Mouse (Mus musculus) neutrophil, adult 5-6 weeks (primary cell): ENCODE results near the gene H2-Aa. TPM values are rescaled to one million over a fixed set of nuclear protein-coding genes. Genes with fewer than 3 reads are reported as not detected.
A peak's percentile ranks its signal among the peaks of the same experiment; 100 is the strongest.

Source experiments
- ATAC-seq: fragments of 151-379, 151-347 bp; 2 replicates; pipeline ENCODE4 v1.8.0; 2017; ENCODE audit warnings: mild to moderate bottlenecking, moderate TSS enrichment; ENCODE audit not compliant: insufficient number of reproducible peaks, poor library complexity, low FRiP score, severe bottlenecking; ENCODE audit errors: extremely low read depth
- total RNA-seq: library from RNA; stranded (forward); fragments of 200-1000 nt; gene quantifications from 2 replicates; pipeline ENCODE4 v1.2.3, GENCODE M21; 2017

Gene H2-Aa
- total RNA-seq, 1 experiment from 2014 or later, result 2,237 TPM

- ATAC-seq, result peak; percentile 54
Measured at GRCm38 (mm10) chr17:34238706-34239105, 48.9 kb downstream of the H2-Aa start, which contains the start of gene H2-Ob. H2-Ob (plus strand) TSS chr17:34238903.

- ATAC-seq, result no peak
Measured at GRCm38 (mm10) chr17:34237741-34238140, 49.9 kb downstream of the H2-Aa start.

GRCm38 (mm10) chr17:34236691-34237090 is 50.9 kb downstream of the H2-Aa start:
- no peak for ATAC-seq

GRCm38 (mm10) chr17:34234926-34235325 is 52.7 kb downstream of the H2-Aa start:
- peak; percentile 84 for ATAC-seq

Other genes starting within 250 kb of the H2-Aa start
- gene Col11a2, start 248.4 kb downstream of the H2-Aa start, total RNA-seq, result 10.4 and 13.0 TPM in 2 replicates
- gene H2-Oa, start 195.5 kb downstream of the H2-Aa start, total RNA-seq, result 119 and 138 TPM in 2 replicates
- gene H2-DMa, start 168.3 kb downstream of the H2-Aa start, total RNA-seq, result 221 and 234 TPM in 2 replicates
- 714 and 721 TPM in 2 replicates for gene Brd2, start 165.2 kb downstream of the H2-Aa start, total RNA-seq
- 699 and 729 TPM in 2 replicates for gene H2-DMb2, start 144.5 kb downstream of the H2-Aa start, total RNA-seq
- 278 and 300 TPM in 2 replicates for gene H2-DMb1, start 134.8 kb downstream of the H2-Aa start, total RNA-seq
- gene Tap1, start 100.3 kb downstream of the H2-Aa start, total RNA-seq, result 221 and 235 TPM in 2 replicates
- 132 and 176 TPM in 2 replicates for gene Psmb9, start 100.1 kb downstream of the H2-Aa start, total RNA-seq
- 312 and 336 TPM in 2 replicates for gene Psmb8, start 90.1 kb downstream of the H2-Aa start, total RNA-seq
- 108 and 112 TPM in 2 replicates for gene Tap2, start 84.3 kb downstream of the H2-Aa start, total RNA-seq
- 965 and 1,002 TPM in 2 replicates for gene H2-Ob, start 48.9 kb downstream of the H2-Aa start, total RNA-seq
- gene H2-Ab1, start 30.1 kb downstream of the H2-Aa start, total RNA-seq, result 2,894 and 2,999 TPM in 2 replicates
- 2,076 and 2,332 TPM in 2 replicates for gene H2-Eb1, start 18.0 kb upstream of the H2-Aa start, total RNA-seq
- gene H2-Eb2, start 37.8 kb upstream of the H2-Aa start, total RNA-seq, result 52.6 and 54.0 TPM in 2 replicates
- 10.9 and 11.9 TPM in 2 replicates for gene Btnl2, start 67.0 kb upstream of the H2-Aa start, total RNA-seq
- 0.93 TPM in 1 of 2 replicates, not detected in the other for gene Btnl1, start 89.3 kb upstream of the H2-Aa start, total RNA-seq
- 12.5 and 14.0 TPM in 2 replicates for gene BC051142, start 111.0 kb upstream of the H2-Aa start, total RNA-seq
- not detected in 2 replicates for gene Btnl4, start 189.5 kb upstream of the H2-Aa start, total RNA-seq
- not detected in 2 replicates for gene Btnl6, start 229.5 kb upstream of the H2-Aa start, total RNA-seq